Mouse (Mus musculus) kidney, postnatal 14 days (tissue): ENCODE data around the gene Cenpx.
"Not testable (repeated sequence)": the region's sequence is repeated elsewhere in the genome, so short reads cannot be mapped to it uniquely, and the experiment has no call there.

Experiments used
- DNase-seq: peaks from one replicate; pipeline ENCODE4 v3.0.0; 2022; ENCODE audit warnings: mixed read lengths

Cenpx gene

GRCm38 (mm10) chr11:120693461-120693860 lies 20.1 kb downstream of the Cenpx start:
- no peak for DNase-seq

GRCm38 (mm10) chr11:120692471-120693011 lies 21.0 kb downstream of the Cenpx start:
- DNase-seq: peak; percentile 62

GRCm38 (mm10) chr11:120689365-120689764 lies 24.2 kb downstream of the Cenpx start:
- no peak for DNase-seq

- no peak for DNase-seq
These were observed 26.8 kb downstream of the Cenpx start for GRCm38 (mm10) chr11:120686650-120687272.

- no peak for DNase-seq
These were observed 28.9 kb downstream of the Cenpx start for GRCm38 (mm10) chr11:120684660-120685059.

GRCm38 (mm10) chr11:120684086-120684485 lies 29.5 kb downstream of the Cenpx start:
- DNase-seq: no peak

- no peak for DNase-seq
These were observed 30.0 kb downstream of the Cenpx start for GRCm38 (mm10) chr11:120683536-120683935.

- no peak for DNase-seq
These were observed 30.9 kb downstream of the Cenpx start for GRCm38 (mm10) chr11:120682683-120683082.

GRCm38 (mm10) chr11:120679909-120680308 lies 33.6 kb downstream of the Cenpx start:
- peak; percentile 75 for DNase-seq

- no peak for DNase-seq
These were observed 36.6 kb downstream of the Cenpx start for GRCm38 (mm10) chr11:120676951-120677350.

GRCm38 (mm10) chr11:120675875-120676274 lies 37.7 kb downstream of the Cenpx start:
- not testable (repeated sequence) for DNase-seq

- DNase-seq: no peak
These were observed 39.9 kb downstream of the Cenpx start for GRCm38 (mm10) chr11:120673594-120674122.

- DNase-seq: peak; percentile 98
These were observed 40.6 kb downstream of the Cenpx start, which contains the start of gene Aspscr1 for GRCm38 (mm10) chr11:120672687-120673593. TSS of gene Aspscr1 (plus strand) at chr11:120672973.

- no peak for DNase-seq
These were observed 46.9 kb downstream of the Cenpx start for GRCm38 (mm10) chr11:120666617-120667016.

GRCm38 (mm10) chr11:120665406-120665805 lies 48.1 kb downstream of the Cenpx start:
- peak; percentile 55 for DNase-seq

GRCm38 (mm10) chr11:120663714-120664113 lies 49.8 kb downstream of the Cenpx start:
- no peak for DNase-seq

GRCm38 (mm10) chr11:120662759-120663158 lies 50.8 kb downstream of the Cenpx start:
- no peak for DNase-seq

GRCm38 (mm10) chr11:120661076-120661460 lies 52.5 kb downstream of the Cenpx start, which contains the start of gene Notum:
TSS of gene Notum (minus strand) at chr11:120661175.
- DNase-seq: no peak
